In genomic region chr7:132393582-132394175, GRCm38 (mm10) we compare ENCODE assay signal across 28 mouse cellular contexts.
DNase-seq lines count a peak whose midpoint lies in the region; ATAC-seq and TF ChIP-seq lines count a peak whose summit lies in the region.
"Had no signal": no experiment of that assay in that cellular context is flagged by ENCODE, and none has a peak within 500 bp of the region (broad histone marks: within the 10 kb centered on the region; RNA-seq: fewer than 3 reads in every experiment).

No protein-coding gene starts in this region.

- no peak for ATAC-seq in kidney, embryonic 14.5 days (ENCODE audit: low FRiP score, low TSS enrichment)
- no peak for ATAC-seq in kidney, embryonic 15.5 days (replicated peaks; ENCODE audit: low FRiP score)
- peak; percentile 91 for ATAC-seq in Patski
- ATAC-seq: forebrain, embryonic 14.5 days; forebrain, postnatal 0 days; hindbrain, embryonic 16.5 days had no signal

- CTCF ChIA-PET in Patski (lab: Charles Lee), result interaction anchor here (0.7 to 0.9 kb wide), 3 partner anchors 63 to 78 kb away, joined by 3 read pairs; no protein-coding TSS in a partner anchor

- no peak overlapping the region for H3K27ac ChIP-seq in kidney, adult 2 months (ENCODE audit: insufficient read depth, low read depth, low read length)
- H3K27ac ChIP-seq in kidney, embryonic 14.5 days (ENCODE audit: low read depth, low read length), result no peak overlapping the region
- peak overlapping the region; percentile 23; the same call in 1 of the 2 replicates for H3K27ac ChIP-seq in kidney, embryonic 15.5 days
- peak overlapping the region; percentile 99 for H3K27ac ChIP-seq in MEL (ENCODE audit: control insufficient read depth, low read depth, low read length)
- H3K27ac ChIP-seq: embryonic facial prominence, embryonic 12.5 days; embryonic facial prominence, embryonic 15.5 days; gastrocnemius, adult 2 months; heart, embryonic 15.5 days; hindbrain, embryonic 10.5 days; hindbrain, embryonic 13.5 days had no signal

- TF ChIP-seq EP300 in MEL (IDR thresholded peaks at IDR 0.05; ENCODE audit: low read depth in 1 of 2, low read length in 2 of 2), result no peak

- H3K4me3 ChIP-seq in kidney, adult 2 months (ENCODE audit: insufficient read depth, low read depth, low read length), result no peak overlapping the region
- H3K4me3 ChIP-seq in kidney, embryonic 14.5 days (ENCODE audit: low read length), result no peak overlapping the region
- no peak overlapping the region for H3K4me3 ChIP-seq in kidney, embryonic 15.5 days (replicated peaks)
- H3K4me3 ChIP-seq in MEL (ENCODE audit: control insufficient read depth in 1 of 2, insufficient read depth in 1 of 2, low read depth in 2 of 2, low read length in 2 of 2), result peak overlapping the region; percentile 51 to 76
- H3K4me3 ChIP-seq: embryonic facial prominence, embryonic 12.5 days; embryonic facial prominence, embryonic 15.5 days; gastrocnemius, adult 2 months; heart, embryonic 12.5 days; heart, embryonic 15.5 days; hindbrain, embryonic 10.5 days; hindbrain, embryonic 13.5 days had no signal

- TF ChIP-seq CTCF in kidney, adult 2 months (conservative IDR thresholded peaks at IDR 0.05; ENCODE audit: insufficient read depth, insufficient read length, low read depth, low read length), result no peak
- TF ChIP-seq CTCF in MEL (IDR thresholded peaks at IDR 0.05 in 2 of 3, conservative IDR thresholded peaks at IDR 0.05 in 1 of 3; ENCODE audit: control insufficient read depth in 1 of 3, insufficient read depth in 1 of 3, low read depth in 2 of 3, low read length in 3 of 3, poor library complexity in 1 of 3, severe bottlenecking in 1 of 3) (no peak), Patski (IDR thresholded peaks at IDR 0.05) (no peak)

- H3K79me2 ChIP-seq in MEL (ENCODE audit: control insufficient read depth, insufficient read depth, low read length, poor library complexity), result peaks cover 55% of the 10 kb centered on the region

- no peaks in the 10 kb centered on the region for H3K27me3 ChIP-seq in kidney, adult 2 months (replicated peaks; ENCODE audit: control insufficient read depth, insufficient read depth, low read length)
- no peaks in the 10 kb centered on the region for H3K27me3 ChIP-seq in kidney, embryonic 14.5 days (ENCODE audit: control insufficient read depth, insufficient read depth, low read length)
- H3K27me3 ChIP-seq in kidney, embryonic 15.5 days, result peaks cover 4% of the 10 kb centered on the region; the same call in 1 of the 2 replicates
- H3K27me3 ChIP-seq in MEL (ENCODE audit: control insufficient read depth in 1 of 2, insufficient read depth in 2 of 2, low read length in 2 of 2) (no peaks in the 10 kb centered on the region), Patski (no peaks in the 10 kb centered on the region)
- H3K27me3 ChIP-seq: embryonic facial prominence, embryonic 12.5 days; embryonic facial prominence, embryonic 15.5 days; heart, embryonic 12.5 days; heart, embryonic 15.5 days; hindbrain, embryonic 13.5 days had no signal

- in situ Hi-C loops in Patski (cut with MboI; ENCODE audit: low pct_unique_long_range_greater_than_20kb), result no loop called here

- no peaks in the 10 kb centered on the region for H3K36me3 ChIP-seq in kidney, adult 2 months (ENCODE audit: control insufficient read depth, insufficient read depth, low read length)
- H3K36me3 ChIP-seq in kidney, embryonic 14.5 days (ENCODE audit: control insufficient read depth, insufficient read depth, low read length), result no peaks in the 10 kb centered on the region
- H3K36me3 ChIP-seq in kidney, embryonic 15.5 days, result no peaks in the 10 kb centered on the region
- peaks cover 4 to 83% of the 10 kb centered on the region in 2 experiments; a peak in 3 of 4 replicates for H3K36me3 ChIP-seq in MEL (ENCODE audit: control insufficient read depth in 1 of 2, insufficient read depth in 2 of 2, low read length in 2 of 2)
- H3K36me3 ChIP-seq: embryonic facial prominence, embryonic 12.5 days; embryonic facial prominence, embryonic 15.5 days; G1E; heart, embryonic 12.5 days; heart, embryonic 15.5 days; hindbrain, embryonic 10.5 days; hindbrain, embryonic 13.5 days had no signal

- H3K9me3 ChIP-seq in kidney, embryonic 14.5 days (ENCODE audit: control insufficient read depth, low read length), result no peaks in the 10 kb centered on the region
- no peaks in the 10 kb centered on the region for H3K9me3 ChIP-seq in kidney, embryonic 15.5 days (replicated peaks)
- no peaks in the 10 kb centered on the region for H3K9me3 ChIP-seq in MEL (replicated peaks; ENCODE audit: insufficient read depth, low read length)
- H3K9me3 ChIP-seq: embryonic facial prominence, embryonic 12.5 days; embryonic facial prominence, embryonic 15.5 days; heart, embryonic 12.5 days; heart, embryonic 15.5 days; hindbrain, embryonic 10.5 days; hindbrain, embryonic 13.5 days had no signal

- peak; percentile 63 for DNase-seq in kidney, adult 2 months
- DNase-seq in kidney, postnatal 10 days, result no peak
- DNase-seq in MEL (ENCODE audit: low read depth, low spot score) (peak; percentile 57), Patski (ENCODE audit: low read depth, low spot score) (peak; percentile 83)
- DNase-seq in embryo, embryonic 11 days, result no peak
- DNase-seq: adrenal gland, postnatal 10 days; adrenal gland, postnatal 36 days; B cell, adult 2 months; cerebellum, adult 18-20 months; cerebellum, adult 9-10 months; cerebellum, postnatal 14 days; forebrain, postnatal 0 days; gastrocnemius, adult 2 months; gastrocnemius, postnatal 14 days; heart, adult 11 months; heart, postnatal 10 days; heart, postnatal 36 days had no signal

- no peak overlapping the region for H3K9ac ChIP-seq in kidney, embryonic 14.5 days (ENCODE audit: low read depth, low read length)
- no peak overlapping the region for H3K9ac ChIP-seq in kidney, embryonic 15.5 days
- H3K9ac ChIP-seq in MEL (ENCODE audit: control insufficient read depth, low read depth, low read length, poor library complexity, severe bottlenecking), result peak overlapping the region; percentile 93
- H3K9ac ChIP-seq: embryonic facial prominence, embryonic 12.5 days; embryonic facial prominence, embryonic 15.5 days; forebrain, postnatal 0 days; heart, embryonic 12.5 days; heart, embryonic 15.5 days; hindbrain, embryonic 13.5 days had no signal

- no peak overlapping the region for H3K4me2 ChIP-seq in kidney, embryonic 14.5 days (replicated peaks; ENCODE audit: low read depth, low read length)
- no peak overlapping the region for H3K4me2 ChIP-seq in kidney, embryonic 15.5 days
- H3K4me2 ChIP-seq: embryonic facial prominence, embryonic 12.5 days; embryonic facial prominence, embryonic 15.5 days; heart, embryonic 12.5 days; heart, embryonic 15.5 days; hindbrain, embryonic 13.5 days had no signal

- POLR2A ChIA-PET in Patski (lab: Charles Lee), result interaction anchor here (0.6 kb wide), 3 partner anchors 22 to 180 kb away, joined by 3 to 4 read pairs (median 3); no protein-coding TSS in a partner anchor

- no peak for TF ChIP-seq RAD21 in MEL (IDR thresholded peaks at IDR 0.05; ENCODE audit: low read depth, low read length)

- TF ChIP-seq POLR2A in kidney, adult 2 months (IDR thresholded peaks at IDR 0.05; ENCODE audit: low read depth, low read length), result no peak
- TF ChIP-seq POLR2A in MEL (IDR thresholded peaks at IDR 0.05; ENCODE audit: control insufficient read depth in 1 of 2, insufficient read depth in 1 of 2, low read depth in 1 of 2, low read length in 2 of 2, poor library complexity in 1 of 2), result no peak

- peaks cover 4% of the 10 kb centered on the region; the same call in 1 of the 2 replicates for H3K4me1 ChIP-seq in kidney, adult 2 months (ENCODE audit: control insufficient read depth, insufficient read depth, low read length)
- H3K4me1 ChIP-seq in kidney, embryonic 14.5 days (ENCODE audit: control insufficient read depth, insufficient read depth, low read length), result peaks cover 3% of the 10 kb centered on the region; the same call in 1 of the 2 replicates
- H3K4me1 ChIP-seq in kidney, embryonic 15.5 days, result peaks cover 16% of the 10 kb centered on the region
- H3K4me1 ChIP-seq in MEL (ENCODE audit: control insufficient read depth in 1 of 2, insufficient read depth in 2 of 2, low read length in 2 of 2), result peaks cover 13 to 81% of the 10 kb centered on the region in 2 experiments

TF ChIP-seq in MEL, 35 proteins besides CTCF, POLR2A, EP300 and RAD21:
- TF ChIP-seq ZKSCAN1 (IDR thresholded peaks at IDR 0.05; ENCODE audit: low read depth, low read length), result no peak
- TF ChIP-seq MYC (IDR thresholded peaks at IDR 0.05; ENCODE audit: low read depth, low read length), result no peak
- no peak for TF ChIP-seq E2F4 (IDR thresholded peaks at IDR 0.05; ENCODE audit: borderline replicate concordance, low read depth, low read length)

Comparison
In these comparisons a context has a peak if more than half of its experiments do, and no peak if none do; other contexts are left out.
1. DNase-seq: peak in kidney, adult 2 months (single experiment), MEL (single experiment) and Patski (single experiment); none in kidney, postnatal 10 days (single experiment) and embryo, embryonic 11 days (single experiment).
2. H3K27ac ChIP-seq: peak in kidney, embryonic 15.5 days (single experiment) and MEL (single experiment); none in kidney, adult 2 months (single experiment) and kidney, embryonic 14.5 days (single experiment).
3. H3K4me3 ChIP-seq: peak in MEL (2 of 2); none in kidney, adult 2 months (single experiment), kidney, embryonic 14.5 days (single experiment) and kidney, embryonic 15.5 days (single experiment).